Mouse (Mus musculus): ENCODE results near the gene Ift43.

Ift43 gene

DNA sequence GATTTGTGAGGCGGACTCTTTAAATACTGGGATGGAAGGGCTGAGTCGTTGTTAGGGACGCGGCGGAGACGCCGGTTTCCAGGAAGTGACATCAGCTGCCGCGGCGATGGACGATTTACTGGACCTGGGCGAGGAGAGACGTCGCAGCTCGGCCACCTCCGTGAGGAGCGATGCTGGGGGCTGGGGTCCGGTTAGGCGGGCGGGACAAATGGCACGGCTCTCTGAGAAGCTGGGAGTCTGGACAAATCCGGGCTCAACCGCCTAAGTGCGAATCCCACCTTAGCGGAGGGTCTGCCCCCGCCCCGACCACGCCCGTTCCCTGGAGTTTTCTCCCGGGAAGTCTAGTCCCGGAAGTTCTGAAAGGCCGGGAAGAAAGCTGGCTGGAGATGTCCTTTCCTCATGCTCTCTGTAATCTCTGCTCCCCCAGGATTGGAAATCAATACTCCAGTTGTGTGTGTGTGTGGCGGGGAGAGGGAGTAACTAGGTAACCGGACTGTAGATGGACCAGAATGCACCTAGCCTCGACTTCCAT lies at the start of gene Ift43:
Ift43 (plus strand) TSS at position 61 of the 532 bp plus-strand sequence.
- DNase-seq, result peak; percentile 82

GRCm38 (mm10) chr12:86035586-86035985 lies 46.8 kb upstream of the Ift43 start:
- DNase-seq, result no peak

- DNase-seq, result no peak
Measured at GRCm38 (mm10) chr12:86036368-86037166, 45.8 kb upstream of the Ift43 start.

DNA sequence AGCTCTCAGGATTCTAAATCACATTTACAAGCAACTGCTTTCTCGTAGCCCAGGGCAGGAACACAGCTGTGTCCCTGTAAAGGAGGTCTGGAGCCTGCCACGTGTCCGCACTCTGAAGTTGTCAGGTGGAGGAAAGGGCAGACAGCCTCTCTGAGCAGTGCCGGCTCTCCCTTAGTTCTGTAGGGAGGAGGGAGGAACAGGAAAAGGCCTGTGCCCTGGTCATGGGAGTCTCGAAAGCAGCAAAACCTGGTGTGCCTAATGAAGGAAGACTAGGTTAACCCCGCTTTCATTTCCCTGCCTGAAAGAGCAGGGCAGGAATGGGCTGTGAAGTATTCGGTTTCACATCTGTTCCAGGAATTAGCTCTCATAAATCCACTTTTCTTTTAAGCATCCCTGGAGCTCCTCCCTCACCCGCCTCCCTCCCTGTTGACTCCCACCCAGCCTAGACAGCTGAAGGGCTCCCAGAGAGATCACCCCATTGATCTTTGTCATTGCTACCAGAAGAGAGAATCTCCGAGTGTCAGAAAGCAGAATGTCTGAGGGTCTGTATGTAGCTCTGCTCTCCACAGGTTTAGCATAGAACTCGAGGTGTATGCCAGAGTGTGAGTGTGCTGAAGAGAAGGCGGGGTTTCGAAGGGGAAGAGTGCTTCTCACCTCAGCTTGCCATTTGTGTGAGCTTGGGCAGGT lies 45.0 kb upstream of the Ift43 start:
- DNase-seq, result no peak

- DNase-seq, result no peak
Measured at GRCm38 (mm10) chr12:86039078-86039477, 43.3 kb upstream of the Ift43 start.

DNA sequence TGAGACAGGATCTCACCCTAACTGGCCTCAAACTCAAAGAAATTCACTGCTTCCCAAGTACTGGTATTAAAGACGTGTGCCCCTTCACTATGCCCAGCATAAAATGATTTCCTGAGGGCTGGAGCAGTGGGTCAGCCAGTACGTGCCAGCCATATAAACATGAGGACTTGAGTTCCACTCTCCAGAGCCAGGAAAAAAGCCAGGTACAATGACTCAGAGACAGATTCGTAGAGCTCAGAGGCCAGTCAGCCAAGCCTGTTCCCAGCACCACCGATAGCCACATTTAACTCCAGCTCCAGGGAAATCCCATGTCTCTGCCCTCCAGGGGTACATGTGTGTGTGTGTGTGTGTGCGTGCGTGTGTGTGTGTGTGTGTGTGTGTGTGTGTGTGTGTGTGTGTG lies 42.6 kb upstream of the Ift43 start:
- no peak for DNase-seq

DNA sequence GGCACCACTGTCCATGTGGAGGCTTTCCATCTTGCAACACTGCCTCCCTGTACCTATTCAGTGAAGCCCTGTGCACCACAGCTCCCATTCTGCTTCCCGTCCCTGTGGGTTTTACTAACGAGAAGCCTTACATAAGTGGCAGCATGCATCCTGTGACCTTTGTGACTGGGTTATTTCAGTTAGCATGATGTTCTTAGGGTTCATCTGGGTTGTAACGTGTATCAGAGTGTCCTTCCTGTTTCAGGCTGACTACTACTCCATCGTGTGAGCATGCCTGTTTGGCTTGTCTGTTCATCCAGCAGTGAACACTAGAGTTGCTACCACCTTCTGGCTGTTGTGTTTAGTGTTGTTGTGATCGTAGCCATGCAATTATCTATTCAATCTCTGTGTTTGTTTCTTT lies 36.2 kb upstream of the Ift43 start:
- no peak for DNase-seq

- no peak for DNase-seq
Measured at GRCm38 (mm10) chr12:86046776-86047175, 35.6 kb upstream of the Ift43 start.

DNA sequence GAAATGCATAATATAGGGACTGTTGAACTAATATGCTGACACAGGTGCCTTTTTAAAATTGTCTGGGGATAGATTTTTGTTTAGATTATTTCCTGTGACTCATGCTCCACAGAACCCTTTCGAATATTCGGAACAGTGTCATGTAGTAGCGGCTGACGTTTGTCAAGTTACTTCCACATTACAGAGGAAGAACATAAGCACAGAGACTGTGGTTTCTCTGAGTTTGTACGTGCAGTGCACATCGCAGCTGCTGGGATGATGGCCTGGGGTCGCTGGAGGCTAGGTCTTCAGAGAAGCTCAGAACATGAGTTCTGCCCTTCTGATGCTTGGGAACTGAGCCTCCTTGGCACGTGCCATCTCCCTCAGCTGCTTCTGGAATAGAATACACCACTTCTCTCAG lies 35.0 kb upstream of the Ift43 start:
- DNase-seq, result no peak

GRCm38 (mm10) chr12:86049813-86050212 lies 32.5 kb upstream of the Ift43 start:
- no peak for DNase-seq

GRCm38 (mm10) chr12:86051477-86051876 lies 30.9 kb upstream of the Ift43 start:
- no peak for DNase-seq

GRCm38 (mm10) chr12:86055306-86055705 lies 27.0 kb upstream of the Ift43 start:
- no peak for DNase-seq

DNA sequence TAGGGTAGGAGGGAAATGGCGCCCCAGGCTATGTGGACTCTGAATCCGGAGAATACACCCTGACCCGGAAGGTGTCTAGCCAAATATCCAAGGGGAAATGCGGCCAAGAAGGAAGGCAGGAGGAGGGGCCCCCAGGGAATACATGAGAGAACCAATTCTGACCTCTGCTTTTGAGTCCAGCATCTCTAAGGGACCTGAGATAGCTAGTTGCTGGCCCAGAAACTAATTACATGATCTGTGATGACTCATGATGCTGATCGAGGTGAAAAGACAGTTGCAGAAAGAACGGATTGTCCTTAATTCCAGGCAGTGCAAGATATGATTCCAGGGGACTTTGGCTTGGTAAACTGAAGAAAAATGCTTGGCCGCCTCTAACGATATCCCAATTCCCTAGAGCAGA lies 25.4 kb upstream of the Ift43 start:
- no peak for DNase-seq

DNA sequence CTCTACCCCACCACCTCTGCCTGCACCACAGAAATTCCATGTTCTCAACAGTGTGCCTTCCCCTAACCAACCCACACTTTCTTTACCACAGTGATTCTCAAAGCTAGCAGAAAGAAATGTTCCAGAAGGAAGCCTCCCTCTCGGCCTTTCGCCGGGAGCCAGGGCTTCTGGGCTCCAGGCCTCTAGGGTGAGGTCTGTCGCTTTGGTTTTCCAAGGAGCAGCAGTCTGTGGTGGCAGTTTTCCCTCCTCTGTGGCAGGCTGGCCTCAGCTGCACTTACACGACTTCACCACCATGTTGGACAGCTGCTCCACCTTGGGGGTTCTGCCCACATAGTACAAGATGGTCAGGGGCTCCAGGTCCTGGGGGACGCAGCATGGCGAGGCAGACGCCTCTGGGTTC lies 24.8 kb upstream of the Ift43 start:
- no peak for DNase-seq

- no peak for DNase-seq
Measured at GRCm38 (mm10) chr12:86059341-86059740, 23.0 kb upstream of the Ift43 start.

GRCm38 (mm10) chr12:86064796-86065195 lies 17.5 kb upstream of the Ift43 start:
- DNase-seq, result no peak

DNA sequence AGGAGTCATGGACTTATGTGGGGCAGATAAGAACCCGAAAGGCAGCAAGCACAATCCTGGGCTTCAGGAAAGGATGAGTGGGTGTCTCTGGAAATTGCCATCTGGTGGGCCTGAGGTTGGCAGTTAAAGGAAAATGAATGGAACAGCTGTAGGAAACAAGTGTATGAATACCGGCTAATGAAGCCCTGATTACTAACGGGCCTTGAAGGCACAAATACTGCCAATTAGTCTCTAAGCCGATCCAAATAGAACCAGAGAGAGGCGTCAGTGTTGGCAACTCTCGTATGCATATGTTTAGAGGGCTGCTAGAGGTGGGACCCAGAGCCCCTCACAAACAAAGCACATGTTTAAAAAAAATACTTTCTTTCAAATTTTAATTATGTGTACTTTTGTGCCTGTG lies 10.9 kb upstream of the Ift43 start:
- DNase-seq, result no peak

DNA sequence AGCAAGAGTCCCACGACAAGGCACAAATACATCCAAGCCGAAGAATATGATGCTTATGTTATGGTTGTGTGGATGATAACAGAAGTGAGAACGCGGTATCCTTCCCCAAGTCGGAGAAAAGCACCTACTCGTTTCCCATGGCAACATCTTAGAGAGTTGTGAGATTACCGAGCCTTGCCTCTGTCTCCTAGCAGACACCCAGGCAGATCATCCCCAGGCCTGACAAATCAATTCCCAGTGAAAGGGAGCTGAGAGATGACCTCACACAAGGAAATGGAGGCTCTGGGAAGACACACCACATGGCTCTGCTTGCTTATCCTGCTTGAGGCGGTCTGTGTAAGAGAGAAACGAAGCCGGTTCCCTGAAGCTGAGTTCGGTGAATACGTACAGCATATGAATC lies 7.7 kb upstream of the Ift43 start:
- no peak for DNase-seq

DNA sequence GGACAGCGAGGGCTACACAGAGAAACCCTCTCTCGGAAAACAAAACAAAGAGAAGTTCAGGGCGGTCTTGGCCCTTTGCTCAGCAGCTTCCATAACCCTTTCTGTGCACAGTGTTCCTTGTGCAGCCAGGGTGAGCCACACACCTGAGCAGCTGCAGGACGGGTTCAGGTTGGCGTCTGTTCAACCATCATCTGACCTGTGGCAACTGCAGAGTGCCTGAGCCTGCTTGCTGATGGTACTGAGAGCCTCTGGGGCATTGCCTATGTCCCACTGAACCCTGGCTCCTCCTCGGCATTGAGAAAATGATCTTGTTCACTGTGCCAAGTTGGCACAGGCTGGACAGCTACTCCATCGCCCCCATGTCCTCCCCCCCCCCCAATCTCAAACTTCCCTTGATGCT lies 7.0 kb upstream of the Ift43 start:
- DNase-seq, result no peak

DNA sequence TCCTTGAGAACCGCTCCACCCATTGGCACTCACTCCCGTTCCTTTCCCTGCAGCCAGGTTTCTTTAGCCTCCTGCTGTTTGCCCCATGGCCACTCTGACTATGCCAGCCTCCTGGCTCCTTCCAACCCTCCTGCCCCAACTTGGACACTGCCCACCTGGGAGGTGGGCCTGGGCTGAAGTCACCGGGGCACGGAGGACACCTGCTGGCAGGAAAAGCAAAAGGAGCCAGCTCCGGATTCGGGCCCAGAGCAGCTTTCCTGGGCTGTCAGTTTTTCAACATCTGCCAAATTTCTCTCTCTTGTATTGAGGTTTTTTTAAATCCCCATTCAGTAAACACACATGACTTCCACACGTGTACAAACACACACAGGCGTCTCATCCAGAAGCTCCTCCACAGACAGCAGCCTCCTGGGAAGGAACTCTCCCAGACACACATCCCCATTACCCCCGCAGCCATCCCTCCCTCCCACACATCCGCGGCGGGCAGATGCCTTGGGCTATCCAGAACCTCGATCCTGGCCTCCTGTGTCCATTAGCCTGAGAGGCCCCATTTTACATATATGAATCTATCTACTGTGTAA lies 5.9 kb upstream of the Ift43 start:
- peak; percentile 56 for DNase-seq

DNA sequence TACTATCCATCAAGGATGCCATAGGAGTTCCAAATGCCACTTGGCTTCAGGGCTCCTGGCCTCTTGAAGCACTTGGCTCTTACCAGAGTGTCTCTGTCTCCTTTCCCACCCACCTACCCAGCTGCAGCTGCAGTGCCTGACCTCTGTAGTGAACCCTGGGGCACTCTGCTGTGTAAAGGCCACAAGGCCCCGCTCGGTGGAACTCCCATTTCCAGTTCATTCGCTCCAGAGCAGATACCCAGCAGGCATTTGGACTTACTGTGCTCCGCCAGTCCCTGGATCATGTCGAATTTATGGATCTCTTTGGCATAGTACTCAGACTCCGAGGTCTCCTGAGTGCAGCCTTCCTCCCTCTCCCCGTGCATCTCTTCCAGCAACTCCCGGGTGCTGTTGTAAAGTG lies 5.0 kb upstream of the Ift43 start:
- no peak for DNase-seq

DNA sequence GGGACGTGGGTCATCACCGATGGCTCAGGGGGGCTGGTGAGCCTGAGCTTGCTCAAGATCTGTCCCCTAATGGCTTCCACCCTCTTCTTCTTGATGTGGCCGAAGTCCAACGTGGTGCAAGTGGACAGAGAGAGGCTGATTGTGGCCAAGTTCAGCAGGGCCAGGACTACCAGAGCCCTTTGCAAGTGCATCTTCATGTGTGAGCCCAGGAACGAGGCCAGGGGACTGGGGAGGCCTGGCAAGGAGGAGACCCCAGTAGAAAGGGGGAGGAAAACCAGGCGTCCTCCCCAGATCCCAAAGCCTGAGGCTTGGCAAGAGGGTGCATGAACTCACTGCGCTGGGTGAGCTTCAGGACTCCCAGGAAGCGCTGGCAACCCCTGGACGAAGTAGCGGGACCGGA lies 4.6 kb upstream of the Ift43 start:
- DNase-seq, result no peak

DNA sequence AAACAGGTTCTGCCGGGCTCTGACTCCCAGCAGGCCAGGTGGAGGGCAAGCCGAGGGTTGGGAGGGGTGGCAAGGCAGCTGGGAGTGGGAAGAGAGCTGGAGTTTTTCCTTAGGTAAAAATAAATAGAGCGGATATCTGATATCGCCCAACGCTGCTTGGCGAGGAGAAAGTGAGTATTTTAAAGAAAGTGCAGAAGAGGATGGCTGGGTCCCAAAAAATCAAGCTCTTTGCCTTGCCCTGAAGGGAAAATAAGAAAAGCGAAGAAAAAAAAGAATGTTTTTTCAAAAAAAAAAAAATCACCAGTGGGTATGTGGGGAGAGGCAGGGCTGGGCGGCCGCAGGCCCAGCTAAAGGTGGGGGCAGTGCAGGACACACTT lies 4.2 kb upstream of the Ift43 start:
- DNase-seq, result no peak

All from right cerebral cortex, postnatal 25 days (tissue).